Mouse (Mus musculus) kidney, postnatal 14 days (tissue): ENCODE data around the gene Cdk6.
"Not testable (repeated sequence)": the region's sequence is repeated elsewhere in the genome, so short reads cannot be mapped to it uniquely, and the experiment has no call there.

Experiments used
- DNase-seq: peaks from one replicate; pipeline ENCODE4 v3.0.0; 2022; ENCODE audit warnings: mixed read lengths

Cdk6 gene

GRCm38 (mm10) chr5:3439386-3439785 is 98.1 kb downstream of the Cdk6 start:
- not testable (repeated sequence) for DNase-seq

- DNase-seq = not testable (repeated sequence)
Observed at GRCm38 (mm10) chr5:3442524-3442923, 101.2 kb downstream of the Cdk6 start.

- DNase-seq = peak; percentile 18
Observed at GRCm38 (mm10) chr5:3451233-3451632, 109.9 kb downstream of the Cdk6 start.

- DNase-seq = peak; percentile 40
Observed at GRCm38 (mm10) chr5:3453946-3454345, 112.7 kb downstream of the Cdk6 start.

GRCm38 (mm10) chr5:3460907-3461306 is 119.6 kb downstream of the Cdk6 start:
- DNase-seq = no peak

GRCm38 (mm10) chr5:3461401-3461800 is 120.1 kb downstream of the Cdk6 start:
- DNase-seq = no peak

GRCm38 (mm10) chr5:3462897-3463757 is 121.8 kb downstream of the Cdk6 start:
- peak; percentile 42 for DNase-seq

GRCm38 (mm10) chr5:3463758-3464157 is 122.5 kb downstream of the Cdk6 start:
- no peak for DNase-seq

- no peak for DNase-seq
Observed at GRCm38 (mm10) chr5:3466069-3466877, 125.0 kb downstream of the Cdk6 start.

- no peak for DNase-seq
Observed at GRCm38 (mm10) chr5:3470866-3471265, 129.6 kb downstream of the Cdk6 start.

- DNase-seq = no peak
Observed at GRCm38 (mm10) chr5:3472311-3473156, 131.2 kb downstream of the Cdk6 start.

GRCm38 (mm10) chr5:3477711-3478110 is 136.4 kb downstream of the Cdk6 start:
- DNase-seq = no peak

- no peak for DNase-seq
Observed at GRCm38 (mm10) chr5:3478216-3478615, 136.9 kb downstream of the Cdk6 start.

- DNase-seq = no peak
Observed at GRCm38 (mm10) chr5:3479016-3479795, 137.9 kb downstream of the Cdk6 start.

GRCm38 (mm10) chr5:3480637-3481395 is 139.5 kb downstream of the Cdk6 start:
- DNase-seq = no peak

- DNase-seq = no peak
Observed at GRCm38 (mm10) chr5:3482474-3482873, 141.2 kb downstream of the Cdk6 start.

GRCm38 (mm10) chr5:3483054-3483722 is 141.9 kb downstream of the Cdk6 start:
- no peak for DNase-seq

- no peak for DNase-seq
Observed at GRCm38 (mm10) chr5:3486579-3487282, 145.4 kb downstream of the Cdk6 start.

- DNase-seq = no peak
Observed at GRCm38 (mm10) chr5:3488146-3488774, 147.0 kb downstream of the Cdk6 start.

GRCm38 (mm10) chr5:3490358-3490757 is 149.1 kb downstream of the Cdk6 start:
- no peak for DNase-seq
